In genomic region chr1:3119498-3120391, GRCm38 (mm10) we compare ENCODE assay signal across 12 mouse cellular contexts.
DNase-seq lines count a peak whose midpoint lies in the region; ATAC-seq and TF ChIP-seq lines count a peak whose summit lies in the region.
"Had no signal": no experiment of that assay in that cellular context is flagged by ENCODE, and none has a peak within 500 bp of the region (broad histone marks: within the 10 kb centered on the region; RNA-seq: fewer than 3 reads in every experiment).

No protein-coding gene starts in this region.

- no peak overlapping the region for H3K27ac ChIP-seq in intestine, embryonic 16.5 days (ENCODE audit: low read length)
- no peak overlapping the region for H3K27ac ChIP-seq in intestine, embryonic 15.5 days
- H3K27ac ChIP-seq in lung, postnatal 0 days (ENCODE audit: low read length): no peak overlapping the region

- peak; percentile 10 for DNase-seq in adrenal gland, postnatal 10 days
- no peak for DNase-seq in adrenal gland, adult (ENCODE audit: inconsistent age in 2 of 2, low spot score in 1 of 2)
- peak; percentile 32 for DNase-seq in lung, postnatal 0 days (ENCODE audit: low spot score)
- DNase-seq in lung, adult 2 months: no peak
- DNase-seq in skeletal muscle tissue, adult 2 months (ENCODE audit: low read depth, low spot score): peak; percentile 38
- no peak for DNase-seq in urinary bladder, postnatal 36 days (ENCODE audit: low spot score in 2 of 2)
- DNase-seq: cerebellum, postnatal 36 days; liver had no signal

- H3K27me3 ChIP-seq in intestine, embryonic 16.5 days (replicated peaks; ENCODE audit: control insufficient read depth, insufficient read depth, low read length): no peaks in the 10 kb centered on the region
- H3K27me3 ChIP-seq in intestine, embryonic 15.5 days (replicated peaks): no peaks in the 10 kb centered on the region
- no peaks in the 10 kb centered on the region for H3K27me3 ChIP-seq in lung, postnatal 0 days (replicated peaks; ENCODE audit: insufficient read depth, low read length)

- no peak overlapping the region for H3K4me3 ChIP-seq in intestine, embryonic 16.5 days (ENCODE audit: low read length)
- no peak overlapping the region for H3K4me3 ChIP-seq in intestine, embryonic 15.5 days (replicated peaks)
- H3K4me3 ChIP-seq in lung, postnatal 0 days (ENCODE audit: low read depth, low read length): no peak overlapping the region
- no peak overlapping the region for H3K4me3 ChIP-seq in lung, adult 2 months (replicated peaks; ENCODE audit: extremely low read depth, low read depth, low read length)
- H3K4me3 ChIP-seq: erythroblast, embryonic 14.5 days had no signal

- no peak overlapping the region for H3K4me2 ChIP-seq in intestine, embryonic 16.5 days (ENCODE audit: low read depth, low read length)
- no peak overlapping the region for H3K4me2 ChIP-seq in intestine, embryonic 15.5 days (replicated peaks)
- no peak overlapping the region for H3K4me2 ChIP-seq in lung, postnatal 0 days (replicated peaks; ENCODE audit: low read depth, low read length)

- no peak for TF ChIP-seq POLR2A in lung, adult 2 months (IDR thresholded peaks at IDR 0.05; ENCODE audit: borderline replicate concordance, extremely low read depth, low read depth, low read length)

- 36% methylated on average over 2 of the region's 2 CpGs for WGBS in intestine, embryonic 16.5 days
- WGBS in intestine, embryonic 15.5 days: 31% methylated on average over 2 of the region's 2 CpGs
- WGBS in lung, postnatal 0 days: 29% methylated on average over 2 of the region's 2 CpGs
- 28% methylated on average over 2 of the region's 2 CpGs for WGBS in lung, adult 2 months

- no peak for TF ChIP-seq CTCF in lung, postnatal 0 days (IDR thresholded peaks at IDR 0.05)
- TF ChIP-seq CTCF in lung, adult 2 months (IDR thresholded peaks at IDR 0.05; ENCODE audit: insufficient read depth, low read length): no peak

- H3K9ac ChIP-seq in intestine, embryonic 16.5 days (ENCODE audit: low read depth, low read length): no peak overlapping the region
- H3K9ac ChIP-seq in intestine, embryonic 15.5 days: no peak overlapping the region
- H3K9ac ChIP-seq in lung, postnatal 0 days (replicated peaks; ENCODE audit: low read depth): no peak overlapping the region

- no peak for TF ChIP-seq EP300 in lung, postnatal 0 days (IDR thresholded peaks at IDR 0.05)

- no peaks in the 10 kb centered on the region for H3K4me1 ChIP-seq in intestine, embryonic 16.5 days (ENCODE audit: control insufficient read depth, insufficient read depth, low read length)
- H3K4me1 ChIP-seq in intestine, embryonic 15.5 days (replicated peaks): no peaks in the 10 kb centered on the region
- no peaks in the 10 kb centered on the region for H3K4me1 ChIP-seq in lung, postnatal 0 days (ENCODE audit: insufficient read depth, low read depth, low read length)
- no peaks in the 10 kb centered on the region for H3K4me1 ChIP-seq in lung, adult 2 months (ENCODE audit: control insufficient read depth, insufficient read depth, low read length)

- no peaks in the 10 kb centered on the region for H3K36me3 ChIP-seq in intestine, embryonic 16.5 days (ENCODE audit: control insufficient read depth, insufficient read depth, low read length)
- H3K36me3 ChIP-seq in intestine, embryonic 15.5 days: no peaks in the 10 kb centered on the region
- H3K36me3 ChIP-seq in lung, postnatal 0 days (ENCODE audit: insufficient read depth, low read length): no peaks in the 10 kb centered on the region

- ATAC-seq in intestine, embryonic 16.5 days: peak; percentile 40
- no peak; the same call in 1 of the 2 replicates for ATAC-seq in intestine, embryonic 15.5 days
- ATAC-seq in lung, postnatal 0 days: peak; percentile 73
- ATAC-seq: intestine, postnatal 0 days had no signal

- H3K9me3 ChIP-seq in intestine, embryonic 16.5 days (ENCODE audit: control insufficient read depth, low read length): no peaks in the 10 kb centered on the region
- H3K9me3 ChIP-seq in intestine, embryonic 15.5 days: no peaks in the 10 kb centered on the region
- no peaks in the 10 kb centered on the region for H3K9me3 ChIP-seq in lung, postnatal 0 days (ENCODE audit: low read length)

Comparison
In these comparisons a context has a peak if more than half of its experiments do, and no peak if none do; other contexts are left out.
1. DNase-seq: peak in adrenal gland, postnatal 10 days (single experiment), lung, postnatal 0 days (single experiment) and skeletal muscle tissue, adult 2 months (single experiment); none in adrenal gland, adult (0 of 2), lung, adult 2 months (single experiment) and urinary bladder, postnatal 36 days (0 of 2).